ENCODE assay signal across 22 mouse cellular contexts in the genomic region with DNA sequence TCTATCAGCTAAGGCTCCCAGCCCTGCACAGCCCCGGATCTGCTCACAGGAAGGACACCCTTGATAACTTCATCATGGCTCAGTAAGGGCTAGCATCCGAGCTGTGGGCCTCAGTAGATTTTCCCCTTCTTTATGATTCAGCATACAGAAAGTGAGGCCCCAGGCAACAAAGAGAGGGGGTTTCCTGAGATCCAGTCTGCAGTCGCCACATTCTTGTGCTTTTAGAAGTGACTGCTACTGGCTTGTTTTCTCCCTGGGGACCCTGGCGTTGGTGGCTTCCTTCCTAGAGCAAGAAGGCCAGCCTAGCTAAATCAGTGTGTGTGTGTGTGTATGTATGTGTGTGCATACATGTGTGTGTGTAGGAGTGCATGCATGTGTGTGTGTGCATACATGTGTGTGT.
DNase-seq lines count a peak whose midpoint lies in the region; ATAC-seq lines count a peak whose summit lies in the region.
"Had no signal": no experiment of that assay in that cellular context is flagged by ENCODE, and none has a peak within 500 bp of the region (broad histone marks: within the 10 kb centered on the region; RNA-seq: fewer than 3 reads in every experiment).

No protein-coding gene starts in this region.

- H3K27ac ChIP-seq in limb, embryonic 11.5 days (replicated peaks; ENCODE audit: low read depth, low read length), result no peak overlapping the region
- no peak overlapping the region for H3K27ac ChIP-seq in limb, embryonic 10.5 days
- no peak overlapping the region for H3K27ac ChIP-seq in midbrain, embryonic 11.5 days (ENCODE audit: low read depth, low read length)
- no peak overlapping the region for H3K27ac ChIP-seq in midbrain, embryonic 10.5 days (replicated peaks)
- H3K27ac ChIP-seq in hindbrain, embryonic 14.5 days, result no peak overlapping the region
- H3K27ac ChIP-seq: embryonic facial prominence, embryonic 10.5 days; embryonic facial prominence, embryonic 12.5 days; forebrain, embryonic 12.5 days had no signal

- H3K4me3 ChIP-seq in limb, embryonic 11.5 days (ENCODE audit: low read depth, low read length), result no peak overlapping the region
- H3K4me3 ChIP-seq in limb, embryonic 10.5 days, result no peak overlapping the region
- H3K4me3 ChIP-seq in midbrain, embryonic 11.5 days (ENCODE audit: low read depth, low read length), result no peak overlapping the region
- H3K4me3 ChIP-seq in midbrain, embryonic 10.5 days, result no peak overlapping the region
- H3K4me3 ChIP-seq in hindbrain, embryonic 14.5 days (replicated peaks; ENCODE audit: low read length), result no peak overlapping the region
- H3K4me3 ChIP-seq: embryonic facial prominence, embryonic 10.5 days; embryonic facial prominence, embryonic 12.5 days; forebrain, embryonic 12.5 days had no signal

- no peaks in the 10 kb centered on the region for H3K4me1 ChIP-seq in limb, embryonic 11.5 days (ENCODE audit: control insufficient read depth, insufficient read depth, low read length)
- peaks cover 6% of the 10 kb centered on the region; the same call in 1 of the 2 replicates for H3K4me1 ChIP-seq in limb, embryonic 10.5 days
- no peaks in the 10 kb centered on the region for H3K4me1 ChIP-seq in midbrain, embryonic 11.5 days (ENCODE audit: control insufficient read depth, insufficient read depth, low read length)
- peaks cover 2% of the 10 kb centered on the region for H3K4me1 ChIP-seq in midbrain, embryonic 10.5 days
- no peaks in the 10 kb centered on the region for H3K4me1 ChIP-seq in hindbrain, embryonic 14.5 days (replicated peaks; ENCODE audit: control insufficient read depth, insufficient read depth, low read length)
- H3K4me1 ChIP-seq: embryonic facial prominence, embryonic 12.5 days; forebrain, embryonic 12.5 days had no signal

- no peaks in the 10 kb centered on the region for H3K9me3 ChIP-seq in limb, embryonic 11.5 days (ENCODE audit: control insufficient read depth, low read length)
- H3K9me3 ChIP-seq in limb, embryonic 10.5 days (replicated peaks), result no peaks in the 10 kb centered on the region
- no peaks in the 10 kb centered on the region for H3K9me3 ChIP-seq in midbrain, embryonic 11.5 days (ENCODE audit: control insufficient read depth, low read length)
- H3K9me3 ChIP-seq in midbrain, embryonic 10.5 days (replicated peaks), result no peaks in the 10 kb centered on the region
- no peaks in the 10 kb centered on the region for H3K9me3 ChIP-seq in hindbrain, embryonic 14.5 days (ENCODE audit: control insufficient read depth, low read length)
- H3K9me3 ChIP-seq: embryonic facial prominence, embryonic 10.5 days; embryonic facial prominence, embryonic 12.5 days; forebrain, embryonic 12.5 days had no signal

- no peak for ATAC-seq in limb, embryonic 11.5 days (ENCODE audit: insufficient number of reproducible peaks, low FRiP score, low TSS enrichment, low read depth)
- no peak for ATAC-seq in midbrain, embryonic 11.5 days (ENCODE audit: low FRiP score)
- no peak for ATAC-seq in hindbrain, embryonic 14.5 days (ENCODE audit: low FRiP score)
- ATAC-seq: activated CD4-positive, CD25-positive, alpha-beta regulatory T cell, adult 4 months; forebrain, embryonic 14.5 days; forebrain, embryonic 16.5 days; Patski had no signal

- H3K4me2 ChIP-seq in limb, embryonic 11.5 days (ENCODE audit: low read depth, severe bottlenecking), result no peak overlapping the region
- no peak overlapping the region for H3K4me2 ChIP-seq in midbrain, embryonic 11.5 days
- no peak overlapping the region for H3K4me2 ChIP-seq in hindbrain, embryonic 14.5 days (replicated peaks)
- H3K4me2 ChIP-seq: embryonic facial prominence, embryonic 12.5 days; forebrain, embryonic 12.5 days had no signal

- peak overlapping the region; percentile 22; the same call in 1 of the 2 replicates for H3K9ac ChIP-seq in limb, embryonic 11.5 days (ENCODE audit: low read length)
- H3K9ac ChIP-seq in midbrain, embryonic 11.5 days (ENCODE audit: low read length), result no peak overlapping the region
- H3K9ac ChIP-seq in hindbrain, embryonic 14.5 days, result no peak overlapping the region
- H3K9ac ChIP-seq: embryonic facial prominence, embryonic 12.5 days; forebrain, embryonic 12.5 days had no signal

- H3K27me3 ChIP-seq in limb, embryonic 11.5 days (ENCODE audit: control insufficient read depth, insufficient read depth, low read length), result no peaks in the 10 kb centered on the region
- H3K27me3 ChIP-seq in limb, embryonic 10.5 days (ENCODE audit: low read depth, poor library complexity, severe bottlenecking), result no peaks in the 10 kb centered on the region
- no peaks in the 10 kb centered on the region for H3K27me3 ChIP-seq in midbrain, embryonic 11.5 days (ENCODE audit: control insufficient read depth, insufficient read depth, low read length)
- no peaks in the 10 kb centered on the region for H3K27me3 ChIP-seq in midbrain, embryonic 10.5 days (ENCODE audit: low read depth, poor library complexity, severe bottlenecking)
- no peaks in the 10 kb centered on the region for H3K27me3 ChIP-seq in hindbrain, embryonic 14.5 days (ENCODE audit: control insufficient read depth, insufficient read depth, low read length)
- H3K27me3 ChIP-seq: embryonic facial prominence, embryonic 12.5 days had no signal

- 67% methylated on average over 4 of the region's 4 CpGs for WGBS in limb, embryonic 11.5 days
- WGBS in limb, embryonic 10.5 days, result 76% methylated on average over 4 of the region's 4 CpGs
- 69% methylated on average over 4 of the region's 4 CpGs for WGBS in midbrain, embryonic 11.5 days
- 65% methylated on average over 4 of the region's 4 CpGs for WGBS in midbrain, embryonic 10.5 days
- WGBS in hindbrain, embryonic 14.5 days, result 64% methylated on average over 4 of the region's 4 CpGs

- H3K36me3 ChIP-seq in limb, embryonic 11.5 days (ENCODE audit: control insufficient read depth, insufficient read depth, low read length), result no peaks in the 10 kb centered on the region
- H3K36me3 ChIP-seq in limb, embryonic 10.5 days, result no peaks in the 10 kb centered on the region
- no peaks in the 10 kb centered on the region for H3K36me3 ChIP-seq in midbrain, embryonic 11.5 days (ENCODE audit: control insufficient read depth, insufficient read depth, low read length)
- no peaks in the 10 kb centered on the region for H3K36me3 ChIP-seq in midbrain, embryonic 10.5 days
- H3K36me3 ChIP-seq in hindbrain, embryonic 14.5 days (replicated peaks; ENCODE audit: control insufficient read depth, insufficient read depth), result no peaks in the 10 kb centered on the region
- H3K36me3 ChIP-seq: embryonic facial prominence, embryonic 10.5 days; embryonic facial prominence, embryonic 12.5 days; forebrain, embryonic 12.5 days; G1E had no signal

- no peak for DNase-seq in limb, embryonic 11.5 days (ENCODE audit: low spot score)
- DNase-seq in limb, embryonic 10.5 days (ENCODE audit: low spot score), result no peak
- peak; percentile 23 for DNase-seq in midbrain, embryonic 11.5 days (ENCODE audit: low spot score, missing footprints)
- no peak for DNase-seq in midbrain, embryonic 10.5 days (ENCODE audit: low spot score)
- DNase-seq in induced T-regulatory cell, adult 2 months (ENCODE audit: low read depth), result peak; percentile 1
- no peak for DNase-seq in hindbrain, embryonic 14.5 days (ENCODE audit: low spot score)
- DNase-seq: adrenal gland, adult 8-10 months; adrenal gland, postnatal 14 days; adrenal gland, postnatal 36 days; cerebellum, adult 11-12 months; cerebellum, adult 2 months; cerebellum, adult 9-10 months; cerebellum, postnatal 10 days; cerebellum, postnatal 25 days had no signal

Comparison
In these comparisons a context has a peak if more than half of its experiments do, and no peak if none do; other contexts are left out.
1. DNase-seq: peak in midbrain, embryonic 11.5 days (single experiment) and induced T-regulatory cell, adult 2 months (single experiment); none in limb, embryonic 11.5 days (single experiment), limb, embryonic 10.5 days (single experiment), midbrain, embryonic 10.5 days (single experiment) and hindbrain, embryonic 14.5 days (single experiment).